Mouse (Mus musculus) mature B cell (primary cell): Measurements from ENCODE around the gene Cenpm.
"Not testable (repeated sequence)": the region's sequence is repeated elsewhere in the genome, so short reads cannot be mapped to it uniquely, and the experiment has no call there.

Source experiments
- in situ Hi-C: fragments of 300-500 bp; cut with MboI; formaldehyde crosslinking; loops from 2 replicates; pipeline ENCODE4 v1.14.3; 2019

Gene Cenpm

GRCm38 (mm10) chr15:82244805-82245161 lies 235 bp upstream of the Cenpm start:
- in situ Hi-C loops, result not testable (repeated sequence)

- in situ Hi-C loops, result no loop called here
Measured at GRCm38 (mm10) chr15:82243742-82244114, 820 bp downstream of the Cenpm start.

- in situ Hi-C loops, result no loop called here
Measured at GRCm38 (mm10) chr15:82243311-82243710, 1.2 kb downstream of the Cenpm start.

- in situ Hi-C loops, result no loop called here
Measured at GRCm38 (mm10) chr15:82236565-82236964, 8.0 kb downstream of the Cenpm start.

GRCm38 (mm10) chr15:82235661-82236060 lies 8.9 kb downstream of the Cenpm start:
- in situ Hi-C loops, result no loop called here

- in situ Hi-C loops, result no loop called here
Measured at GRCm38 (mm10) chr15:82232651-82233050, 11.9 kb downstream of the Cenpm start.

GRCm38 (mm10) chr15:82231591-82232378 lies 12.8 kb downstream of the Cenpm start:
- in situ Hi-C loops, result no loop called here

- in situ Hi-C loops, result no loop called here
Measured at GRCm38 (mm10) chr15:82231100-82231499, 13.4 kb downstream of the Cenpm start.

- in situ Hi-C loops, result no loop called here
Measured at GRCm38 (mm10) chr15:82230098-82230611, 14.4 kb downstream of the Cenpm start.

- in situ Hi-C loops, result loop anchor here (5.0 kb wide), 1 partner anchor 87 kb away; no protein-coding TSS in a partner anchor
Measured at GRCm38 (mm10) chr15:82229542-82230045, 15.0 kb downstream of the Cenpm start.

- in situ Hi-C loops, result loop anchor here (5.0 kb wide), 1 partner anchor 83 kb away; no protein-coding TSS in a partner anchor
Measured at GRCm38 (mm10) chr15:82225769-82226168, 18.8 kb downstream of the Cenpm start.

- in situ Hi-C loops, result loop anchor here (5.0 kb wide), 1 partner anchor 82 kb away; no protein-coding TSS in a partner anchor
Measured at GRCm38 (mm10) chr15:82224602-82225215, 19.8 kb downstream of the Cenpm start.

- in situ Hi-C loops, result no loop called here
Measured at GRCm38 (mm10) chr15:82223657-82224601, 20.6 kb downstream of the Cenpm start, which contains the start of gene Tnfrsf13c. Gene Tnfrsf13c (minus strand): TSS chr15:82224369.

GRCm38 (mm10) chr15:82223251-82223650 lies 21.3 kb downstream of the Cenpm start:
- in situ Hi-C loops, result no loop called here

GRCm38 (mm10) chr15:82221104-82221860 lies 23.3 kb downstream of the Cenpm start:
- in situ Hi-C loops, result no loop called here

- in situ Hi-C loops, result no loop called here
Measured at GRCm38 (mm10) chr15:82220003-82220675, 24.4 kb downstream of the Cenpm start.

- in situ Hi-C loops, result no loop called here
Measured at GRCm38 (mm10) chr15:82218778-82219666, 25.5 kb downstream of the Cenpm start.

GRCm38 (mm10) chr15:82217980-82218379 lies 26.6 kb downstream of the Cenpm start:
- in situ Hi-C loops, result no loop called here

- in situ Hi-C loops, result no loop called here
Measured at GRCm38 (mm10) chr15:82217039-82217438, 27.5 kb downstream of the Cenpm start.
